Mouse (Mus musculus) megakaryocyte, embryonic 14.5 days (primary cell): ENCODE data around the gene Rnf214.

ENCODE experiments used
- FLI1 ChIP-seq: IDR thresholded peaks from 2 replicates; pipeline ENCODE4 v1.6.1; 2012; ENCODE audit warnings: low read length, inconsistent platforms, mixed read lengths
- GATA1 ChIP-seq: IDR thresholded peaks from 3 replicates; pipeline ENCODE4 v1.6.1; 2012; ENCODE audit warnings: mixed read lengths, low read length, inconsistent platforms, borderline replicate concordance

DNA sequence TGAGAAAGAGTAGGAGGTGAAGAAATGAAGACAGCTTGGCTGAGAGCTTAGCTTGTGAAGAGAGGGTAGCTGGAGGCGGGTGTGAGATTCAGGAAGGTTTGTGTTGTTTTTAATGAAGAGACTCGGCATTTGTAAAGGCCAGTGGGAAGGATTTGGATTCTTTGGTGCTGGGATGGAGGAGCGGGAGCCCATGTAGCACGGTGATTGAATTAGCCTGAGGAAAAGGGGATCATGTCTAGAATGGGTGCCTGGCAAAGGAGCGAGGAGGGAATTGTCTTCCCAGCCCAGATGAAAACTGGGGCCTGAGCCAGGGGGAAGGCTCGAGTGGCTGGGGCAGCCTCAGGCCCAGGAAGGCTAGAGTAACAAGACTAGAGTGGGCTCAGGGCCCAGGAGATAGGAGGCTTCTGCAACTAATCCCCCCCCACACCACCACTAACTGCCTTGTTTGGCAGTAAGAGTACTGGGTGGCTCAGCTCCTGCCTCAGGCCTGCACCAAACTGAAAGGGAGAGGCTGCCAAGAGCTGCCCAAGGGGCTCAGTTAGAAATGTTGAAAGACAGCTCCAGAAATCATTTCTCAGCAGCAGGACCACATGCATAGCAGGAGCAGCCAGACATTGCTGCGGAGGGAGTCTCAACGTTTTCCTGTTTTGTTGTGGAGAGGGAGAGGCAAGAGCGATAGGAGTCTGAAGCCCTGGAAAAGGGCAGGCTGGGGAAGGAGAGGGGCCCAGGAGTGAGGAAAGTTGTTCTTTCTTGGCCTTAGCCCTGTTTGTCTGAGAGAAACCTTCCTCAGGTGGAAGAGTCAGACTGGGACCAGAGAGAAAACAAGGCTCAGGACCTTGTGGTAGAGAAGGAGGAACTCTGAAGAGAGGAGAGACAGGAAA, 56.9 kb downstream of the Rnf214 start:
- TF ChIP-seq GATA1, result no peak
- TF ChIP-seq FLI1, result no peak
